Mouse (Mus musculus) liver, embryonic 14.5 days (tissue): ENCODE measurements around the gene Myo1a.

Source experiments
- CTCF ChIP-seq: IDR thresholded peaks from 2 replicates; pipeline ENCODE4 v1.5.1; 2016; ENCODE audit warnings: antibody characterized with exemption, low read depth, control low read depth
- EP300 ChIP-seq: IDR thresholded peaks from 2 replicates; pipeline ENCODE4 v1.6.1; 2016; ENCODE audit warnings: antibody characterized with exemption, low read depth

GRCm38 (mm10) chr10:127755246-127755645 lies 50.3 kb downstream of the Myo1a start:
- TF ChIP-seq EP300 (no peak), CTCF (no peak)
